Comparison of ENCODE assay signal across 21 mouse cellular contexts in the genomic region with DNA sequence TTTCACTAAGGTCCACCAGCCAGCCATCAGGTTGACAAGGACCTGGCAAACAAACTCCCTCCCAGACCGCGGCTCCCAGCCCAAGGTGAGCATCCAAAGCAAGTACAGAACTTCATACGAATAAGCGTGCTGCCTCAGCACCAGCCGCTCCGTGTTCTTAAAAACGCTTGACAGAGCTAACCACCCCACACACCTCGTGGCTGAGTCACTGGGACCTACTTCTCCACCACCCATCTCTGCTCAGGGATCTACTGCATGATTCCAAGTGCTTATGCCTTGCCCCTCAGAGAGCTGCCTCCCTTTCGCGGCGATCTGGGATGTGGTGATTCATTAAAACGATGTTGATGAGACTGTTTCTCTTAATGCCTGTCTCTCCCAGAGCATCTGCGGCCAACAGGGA.
A peak's percentile ranks its signal among the peaks of the same experiment; 100 is the strongest.
DNase-seq lines count a peak whose midpoint lies in the region; ATAC-seq and TF ChIP-seq lines count a peak whose summit lies in the region.
"Had no signal": no experiment of that assay in that cellular context is flagged by ENCODE, and none has a peak within 500 bp of the region (broad histone marks: within the 10 kb centered on the region; RNA-seq: fewer than 3 reads in every experiment).

No protein-coding gene starts in this region.

- no peaks in the 10 kb centered on the region for H3K36me3 ChIP-seq in forebrain, embryonic 11.5 days (ENCODE audit: control insufficient read depth, insufficient read depth, low read length)
- H3K36me3 ChIP-seq: embryonic facial prominence, embryonic 12.5 days; forebrain, embryonic 12.5 days; heart, embryonic 13.5 days; hindbrain, embryonic 15.5 days had no signal

- H3K27me3 ChIP-seq in forebrain, embryonic 11.5 days (ENCODE audit: control insufficient read depth, insufficient read depth, low read length): no peaks in the 10 kb centered on the region
- H3K27me3 ChIP-seq: hindbrain, embryonic 15.5 days had no signal

- H3K4me2 ChIP-seq in forebrain, embryonic 11.5 days (ENCODE audit: low read depth, low read length, severe bottlenecking): no peak overlapping the region
- H3K4me2 ChIP-seq: embryonic facial prominence, embryonic 12.5 days; forebrain, embryonic 12.5 days; heart, embryonic 13.5 days; hindbrain, embryonic 15.5 days had no signal

- no peaks in the 10 kb centered on the region for H3K4me1 ChIP-seq in forebrain, embryonic 11.5 days (replicated peaks; ENCODE audit: control insufficient read depth, insufficient read depth, low read length)

- H3K4me3 ChIP-seq in left cerebral cortex, adult 2 months: no peak overlapping the region
- no peak overlapping the region for H3K4me3 ChIP-seq in forebrain, embryonic 11.5 days (ENCODE audit: low read depth, low read length)
- H3K4me3 ChIP-seq: embryonic facial prominence, embryonic 12.5 days; forebrain, embryonic 12.5 days; heart, embryonic 13.5 days; hindbrain, embryonic 15.5 days had no signal

- 87% methylated on average over 13 of the region's 13 CpGs for WGBS in forebrain, embryonic 11.5 days

- intact Hi-C loops in left cerebral cortex, adult 2 months (cut with DNase I): loop anchor here (5.0 kb wide), 2 partner anchors 99 to 184 kb away; partner anchors contain the start of gene Snx11

- no peak for DNase-seq in frontal cortex, postnatal 25 days (ENCODE audit: low spot score in 2 of 2)
- peak; percentile 14 to 38 for DNase-seq in left cerebral cortex, adult 2 months (ENCODE audit: extremely low spot score in 1 of 2, low spot score in 2 of 2)
- DNase-seq in left cerebral cortex, adult 11 months (ENCODE audit: low spot score): no peak
- DNase-seq in right cerebral cortex, postnatal 25 days: peak; percentile 11
- no peak for DNase-seq in right cerebral cortex, postnatal 14 days
- no peak for DNase-seq in forebrain, embryonic 11.5 days (ENCODE audit: low spot score)
- DNase-seq: adrenal gland, postnatal 10 days; B cell, adult 2 months; cerebellum, adult 11-12 months; cerebellum, adult 9-10 months; cerebellum, postnatal 25 days; gastrocnemius, postnatal 36 days; heart, adult 11 months; heart, postnatal 36 days had no signal

- no peak for TF ChIP-seq CTCF in left cerebral cortex, adult 2 months (IDR thresholded peaks at IDR 0.05)

- peak; percentile 88 for ATAC-seq in frontal cortex, adult (ENCODE audit: low TSS enrichment)
- ATAC-seq in forebrain, embryonic 11.5 days (replicated peaks; ENCODE audit: low FRiP score): no peak
- ATAC-seq: CD4-positive, CD25-positive, alpha-beta regulatory T cell, adult 4 months; forebrain, embryonic 16.5 days had no signal

- peak overlapping the region; percentile 40; the same call in 1 of the 2 replicates for H3K27ac ChIP-seq in left cerebral cortex, adult 2 months
- no peak overlapping the region for H3K27ac ChIP-seq in forebrain, embryonic 11.5 days (ENCODE audit: low read depth, low read length)
- H3K27ac ChIP-seq: embryonic facial prominence, embryonic 12.5 days; forebrain, embryonic 12.5 days; heart, embryonic 13.5 days; hindbrain, embryonic 15.5 days had no signal

- H3K9ac ChIP-seq in forebrain, embryonic 11.5 days (ENCODE audit: low read length): no peak overlapping the region
- H3K9ac ChIP-seq: embryonic facial prominence, embryonic 12.5 days; forebrain, embryonic 12.5 days; heart, embryonic 13.5 days; hindbrain, embryonic 15.5 days had no signal

- no peaks in the 10 kb centered on the region for H3K9me3 ChIP-seq in forebrain, embryonic 11.5 days (ENCODE audit: control insufficient read depth, low read length)
- H3K9me3 ChIP-seq: embryonic facial prominence, embryonic 12.5 days; forebrain, embryonic 12.5 days; heart, embryonic 13.5 days; hindbrain, embryonic 15.5 days had no signal

Comparison
In these comparisons a context has a peak if more than half of its experiments do, and no peak if none do; other contexts are left out.
1. DNase-seq: peak in left cerebral cortex, adult 2 months (2 of 2) and right cerebral cortex, postnatal 25 days (single experiment); none in frontal cortex, postnatal 25 days (0 of 2), left cerebral cortex, adult 11 months (single experiment), right cerebral cortex, postnatal 14 days (single experiment) and forebrain, embryonic 11.5 days (single experiment).